Mouse (Mus musculus) cerebellum, postnatal 4 days (tissue): ENCODE data around the gene Cdh9.

ENCODE experiments used
- DNase-seq, 2 experiments: peaks; one replicate each; pipeline ENCODE4 v3.0.0; 2022; ENCODE audit warnings: low spot score in 2 of 2, mixed read lengths in 1 of 2

Gene Cdh9

GRCm38 (mm10) chr15:16728470-16729011, at the start of gene Cdh9:
Cdh9 (plus strand) TSS chr15:16728756.
- peak in 1 of 2 experiments; percentile 5 for DNase-seq

- DNase-seq: no peak
Observed at GRCm38 (mm10) chr15:16679096-16679495, 49.5 kb upstream of the Cdh9 start.

- DNase-seq: no peak
Observed at GRCm38 (mm10) chr15:16699821-16700220, 28.7 kb upstream of the Cdh9 start.

- no peak for DNase-seq
Observed at GRCm38 (mm10) chr15:16702340-16702739, 26.2 kb upstream of the Cdh9 start.

- no peak for DNase-seq
Observed at GRCm38 (mm10) chr15:16739088-16739487, 10.5 kb downstream of the Cdh9 start.

- DNase-seq: no peak
Observed at GRCm38 (mm10) chr15:16746672-16747071, 18.1 kb downstream of the Cdh9 start.

- DNase-seq: no peak
Observed at GRCm38 (mm10) chr15:16763252-16763651, 34.7 kb downstream of the Cdh9 start.

- no peak for DNase-seq
Observed at GRCm38 (mm10) chr15:16784575-16784974, 56.0 kb downstream of the Cdh9 start.

- no peak for DNase-seq
Observed at GRCm38 (mm10) chr15:16792857-16793256, 64.3 kb downstream of the Cdh9 start.

- DNase-seq: no peak
Observed at GRCm38 (mm10) chr15:16801302-16801701, 72.7 kb downstream of the Cdh9 start.

- DNase-seq: no peak
Observed at GRCm38 (mm10) chr15:16810787-16811186, 82.2 kb downstream of the Cdh9 start.

- no peak for DNase-seq
Observed at GRCm38 (mm10) chr15:16814035-16814434, 85.5 kb downstream of the Cdh9 start.

- no peak for DNase-seq
Observed at GRCm38 (mm10) chr15:16834761-16835160, 106.2 kb downstream of the Cdh9 start.

- DNase-seq: no peak
Observed at GRCm38 (mm10) chr15:16882542-16882941, 154.0 kb downstream of the Cdh9 start.

- DNase-seq: no peak
Observed at GRCm38 (mm10) chr15:16896674-16897073, 168.1 kb downstream of the Cdh9 start.
